Mouse (Mus musculus) MEL (cell line): ENCODE measurements around the gene Rfc4. TPM values are rescaled to one million over a fixed set of nuclear protein-coding genes. Genes with fewer than 3 reads are reported as not detected.

ENCODE experiments used
- DNase-seq: peaks from one replicate; pipeline ENCODE4 v3.0.0; 2011; ENCODE audit warnings: low read depth, low spot score
- H3K27ac ChIP-seq: 2 replicates; pipeline ENCODE4 v1.5.1; 2012; ENCODE audit warnings: low read depth, mild to moderate bottlenecking, control low read depth, low read length, moderate library complexity; ENCODE audit not compliant: control insufficient read depth
- H3K27me3 ChIP-seq, 2 experiments: fragments of 150-350 bp in 1 of 2; sonication (generic) in 1 of 2; 2 replicates each; pipeline ENCODE4 v1.6.1; 2012; ENCODE audit warnings: low read length in 2 of 2, mild to moderate bottlenecking in 2 of 2, improper control_type of control experiment in 1 of 2, moderate library complexity in 1 of 2; ENCODE audit not compliant: insufficient read depth in 2 of 2, control insufficient read depth in 1 of 2
- H3K36me3 ChIP-seq, 2 experiments: 2 replicates each; pipeline ENCODE4 v1.6.1; 2012 to 2014; ENCODE audit warnings: low read length in 2 of 2, improper control_type of control experiment in 1 of 2, inconsistent platforms in 1 of 2, mild to moderate bottlenecking in 1 of 2; ENCODE audit not compliant: insufficient read depth in 2 of 2, control insufficient read depth in 1 of 2
- H3K4me1 ChIP-seq, 2 experiments: fragments of 150-350 bp in 1 of 2; sonication (generic) in 1 of 2; 2 replicates each; pipeline ENCODE4 v1.6.1; 2012; ENCODE audit warnings: low read length in 2 of 2, improper control_type of control experiment in 1 of 2, mild to moderate bottlenecking in 1 of 2; ENCODE audit not compliant: insufficient read depth in 2 of 2, control insufficient read depth in 1 of 2
- H3K4me3 ChIP-seq, 2 experiments: fragments of 150-350 bp in 1 of 2; sonication (generic) in 1 of 2; 2 replicates each; pipeline ENCODE4 v1.5.1; 2012; ENCODE audit warnings: low read depth in 2 of 2, low read length in 2 of 2, mild to moderate bottlenecking in 2 of 2, moderate library complexity in 2 of 2, control low read depth in 1 of 2, improper control_type of control experiment in 1 of 2; ENCODE audit not compliant: control insufficient read depth in 1 of 2, insufficient read depth in 1 of 2
- H3K79me2 ChIP-seq: 2 replicates; pipeline ENCODE4 v1.6.1; 2012; ENCODE audit warnings: mild to moderate bottlenecking, low read length, moderate library complexity; ENCODE audit not compliant: control insufficient read depth, poor library complexity, insufficient read depth
- H3K9ac ChIP-seq: 2 replicates; pipeline ENCODE4 v1.6.1; 2012; ENCODE audit warnings: low read depth, mild to moderate bottlenecking, control low read depth, low read length, moderate library complexity; ENCODE audit not compliant: control insufficient read depth, poor library complexity, severe bottlenecking
- H3K9me3 ChIP-seq: fragments of 150-350 bp; sonication (generic); replicated peaks from 2 replicates; pipeline ENCODE4 v1.6.1; 2012; ENCODE audit warnings: mild to moderate bottlenecking, low read length, improper control_type of control experiment, moderate library complexity; ENCODE audit not compliant: insufficient read depth
- E2F4 ChIP-seq: IDR thresholded peaks from 2 replicates; pipeline ENCODE4 v1.6.1; 2011; ENCODE audit warnings: low read depth, low read length, improper control_type of control experiment, borderline replicate concordance
- ETS1 ChIP-seq: IDR thresholded peaks from 2 replicates; pipeline ENCODE4 v1.6.1; 2012; ENCODE audit warnings: low read depth, mild to moderate bottlenecking, inconsistent platforms, low read length, improper control_type of control experiment, moderate library complexity
- GABPA ChIP-seq: IDR thresholded peaks from 2 replicates; pipeline ENCODE4 v1.6.1; 2012; ENCODE audit warnings: low read depth, mild to moderate bottlenecking, inconsistent platforms, low read length, improper control_type of control experiment, moderate library complexity
- KAT2A ChIP-seq: conservative IDR thresholded peaks from 2 replicates; pipeline ENCODE4 v1.6.1; 2012; ENCODE audit warnings: low read depth, low read length, improper control_type of control experiment, inconsistent platforms
- POLR2A ChIP-seq, 2 experiments: IDR thresholded peaks; 2 replicates each; pipeline ENCODE4 v1.6.1; 2011 to 2012; ENCODE audit warnings: low read length in 2 of 2, mild to moderate bottlenecking in 2 of 2, control low read depth in 1 of 2, improper control_type of control experiment in 1 of 2, low read depth in 1 of 2, moderate library complexity in 1 of 2; ENCODE audit not compliant: control insufficient read depth in 1 of 2, insufficient read depth in 1 of 2, poor library complexity in 1 of 2
- POLR2AphosphoS2 ChIP-seq: IDR thresholded peaks from 2 replicates; pipeline ENCODE4 v1.6.1; 2011; ENCODE audit warnings: low read length, improper control_type of control experiment
- POLR2AphosphoS5 ChIP-seq: IDR thresholded peaks from 2 replicates; pipeline ENCODE4 v1.6.1; 2012; ENCODE audit warnings: low read depth, borderline replicate concordance, mild to moderate bottlenecking, inconsistent platforms, low read length, moderate library complexity, mixed read lengths
- SIN3A ChIP-seq: IDR thresholded peaks from 2 replicates; pipeline ENCODE4 v1.6.1; 2012; ENCODE audit warnings: low read length, improper control_type of control experiment, inconsistent platforms
- TCF12 ChIP-seq: IDR thresholded peaks from 2 replicates; pipeline ENCODE4 v1.6.1; 2014; ENCODE audit warnings: low read depth, mild to moderate bottlenecking, inconsistent platforms, low read length, improper control_type of control experiment, moderate library complexity
- polyA plus RNA-seq, 2 experiments: library from polyadenylated mRNA; stranded (reverse) in 1 of 2; unstranded in 1 of 2; fragments of >175 nt in 1 of 2; fragments of >200 nt in 1 of 2; gene quantifications; 2 replicates each; pipeline versions ENCODE4 v1.2.1 to v1.2.4; 2012; ENCODE audit warnings: low replicate concordance in 2 of 2, low read depth in 1 of 2; ENCODE audit not compliant: insufficient read length in 2 of 2, insufficient read depth in 1 of 2, missing spikeins in 1 of 2
- total RNA-seq: library from RNA; depleted of rRNA; stranded (reverse); fragments of 300-350 nt; gene quantifications from 2 replicates; pipeline ENCODE4 v1.2.3, GENCODE M21; 2012

Rfc4 gene
- total and polyA plus RNA-seq, 3 experiments = 52.1 to 93.2 TPM; not detected in 1

- Histone ChIP-seq H3K79me2 (peaks cover 35% of the 10 kb centered on the region), H3K4me3 (no peak overlapping the region), H3K36me3 (peaks cover 15 to 22% of the 10 kb centered on the region in 2 experiments), H3K4me1 (no peaks in the 10 kb centered on the region), H3K27ac (no peak overlapping the region; the same call in 1 of the 2 replicates), H3K9ac (no peak overlapping the region), H3K9me3 (no peaks in the 10 kb centered on the region), H3K27me3 (no peaks in the 10 kb centered on the region)
- peak; percentile 70 for DNase-seq
- no peak for TF ChIP-seq GABPA
- TF ChIP-seq POLR2AphosphoS5 = 0 out of 2 replicates have a peak, but pooled peaks have one; percentile 7
- TF ChIP-seq E2F4 = no peak
These were observed 13.6 kb downstream of the Rfc4 start for GRCm38 (mm10) chr16:23113903-23114302.

- no peaks in the 10 kb centered on the region for H3K27me3 ChIP-seq
- H3K9me3 ChIP-seq = no peaks in the 10 kb centered on the region
- TF ChIP-seq SIN3A (no peak), POLR2AphosphoS2 (no peak), KAT2A (no peak), ETS1 (no peak)
- peak overlapping the region; percentile 68 for H3K27ac ChIP-seq
- no peak for DNase-seq
- peak overlapping the region in 1 of 2 experiments; percentile 45; a peak in 2 of 4 replicates for H3K4me3 ChIP-seq
- peaks cover 45% of the 10 kb centered on the region for H3K79me2 ChIP-seq
- peaks cover 15 to 26% of the 10 kb centered on the region in 2 experiments for H3K36me3 ChIP-seq
- peak overlapping the region; percentile 80 for H3K9ac ChIP-seq
- H3K4me1 ChIP-seq = no peaks in the 10 kb centered on the region
These were observed 14.6 kb downstream of the Rfc4 start for GRCm38 (mm10) chr16:23112861-23113435.

- H3K4me1 ChIP-seq = no peaks in the 10 kb centered on the region
- H3K4me3 ChIP-seq = peak overlapping the region; percentile 45 to 49
- peak overlapping the region; percentile 80 for H3K9ac ChIP-seq
- no peaks in the 10 kb centered on the region for H3K27me3 ChIP-seq
- no peak for DNase-seq
- peaks cover 51% of the 10 kb centered on the region for H3K79me2 ChIP-seq
- TF ChIP-seq POLR2A (IDR thresholded peaks at IDR 0.05; ENCODE audit: control insufficient read depth in 1 of 2, insufficient read depth in 1 of 2, low read depth in 1 of 2, low read length in 2 of 2, poor library complexity in 1 of 2) = peak in 1 of 2 experiments; percentile 39; a peak in 1 of 4 replicates
- TF ChIP-seq TCF12 = no peak
- TF ChIP-seq, all 39 proteins: peak for 1
- peaks cover 15 to 26% of the 10 kb centered on the region in 2 experiments for H3K36me3 ChIP-seq
- peak overlapping the region; percentile 68 for H3K27ac ChIP-seq
- H3K9me3 ChIP-seq = no peaks in the 10 kb centered on the region
These were observed 15.2 kb downstream of the Rfc4 start for GRCm38 (mm10) chr16:23112348-23112747.
